Mouse (Mus musculus): ENCODE measurements at regions not wholly inside any gene's neighbourhood (a gene's known extent, or its start where the extent isn't known, plus 50 kb on each side); places are given as distances from the start of the nearest gene placed in this dataset.

DNA sequence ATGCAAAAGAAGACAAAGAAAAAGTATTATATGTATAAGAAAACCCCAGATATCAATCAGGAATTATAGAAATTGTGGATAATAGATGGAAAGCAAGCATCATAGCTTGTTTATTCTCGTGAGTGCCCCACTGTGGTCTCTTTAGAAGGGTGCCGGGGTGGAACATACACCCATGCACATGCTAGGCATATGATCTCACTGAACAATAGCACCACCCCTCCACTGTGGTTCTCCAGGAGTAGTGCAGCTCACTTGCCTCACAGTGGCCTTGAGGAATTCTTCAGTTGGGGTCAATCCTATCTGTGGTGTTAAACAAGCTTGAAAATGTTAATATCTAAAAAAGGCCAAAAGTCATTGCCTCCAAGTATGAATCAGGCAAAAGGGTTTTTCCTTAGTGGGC lies 72.2 kb upstream of the Synm start:
- Histone ChIP-seq H3K9ac (ENCODE audit: insufficient read depth, low read depth, low read length, poor library complexity, severe bottlenecking) (no peak overlapping the region), H3K27ac (ENCODE audit: insufficient read depth, low read depth, low read length, poor library complexity, severe bottlenecking) (no peak overlapping the region), H3K36me3 (ENCODE audit: control insufficient read depth, insufficient read depth, low read length, poor library complexity, severe bottlenecking) (no peaks in the 10 kb centered on the region), H3K4me1 (ENCODE audit: control insufficient read depth in 2 of 2, insufficient read depth in 2 of 2, low read length in 2 of 2, poor library complexity in 1 of 2) (no peaks in the 10 kb centered on the region), H3K9me3 (ENCODE audit: control insufficient read depth, insufficient read depth, low read depth, low read length) (no peaks in the 10 kb centered on the region), H3K4me3 (ENCODE audit: insufficient read depth in 1 of 2, low read depth in 1 of 2, low read length in 2 of 2, poor library complexity in 1 of 2, severe bottlenecking in 1 of 2) (no peak overlapping the region)
- TF ChIP-seq HCFC1 (IDR thresholded peaks at IDR 0.05; ENCODE audit: borderline replicate concordance, insufficient read depth, low read length) = no peak
- no peak for TF ChIP-seq CHD2 (IDR thresholded peaks at IDR 0.05; ENCODE audit: low read depth, low read length)
- in situ Hi-C loops (cut with MboI; ENCODE audit: low sequenced_read_pairs in 2 of 2, unreplicated experiment in 2 of 2) = no loop called here
- DNase-seq (ENCODE audit: low read depth, low spot score) = no peak

DNA sequence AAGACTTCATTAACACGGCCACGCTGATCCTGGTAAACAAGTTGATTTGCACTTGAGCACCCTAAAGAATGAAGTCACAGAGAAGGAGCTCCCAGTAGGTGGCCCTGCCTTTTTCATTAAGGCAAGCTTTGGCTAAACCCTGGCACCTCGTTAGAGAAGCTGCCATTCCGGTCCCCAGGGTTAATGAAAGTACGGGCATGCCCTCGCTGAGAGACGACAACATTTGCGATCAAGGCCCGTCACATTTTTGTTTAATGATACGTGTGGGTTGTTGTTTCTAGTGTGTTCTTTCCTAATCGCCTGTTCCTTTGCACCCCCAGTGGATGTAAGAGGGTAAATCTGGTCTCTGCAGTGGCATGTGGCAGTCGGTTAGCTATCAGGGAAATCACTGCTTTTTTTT lies 67.8 kb upstream of the Synm start:
- in situ Hi-C loops (cut with MboI; ENCODE audit: low sequenced_read_pairs in 2 of 2, unreplicated experiment in 2 of 2) = no loop called here
- TF ChIP-seq HCFC1 (IDR thresholded peaks at IDR 0.05; ENCODE audit: borderline replicate concordance, insufficient read depth, low read length) (no peak), ZC3H11A (IDR thresholded peaks at IDR 0.05; ENCODE audit: borderline replicate concordance, low read depth, low read length) (no peak), ZNF384 (IDR thresholded peaks at IDR 0.05; ENCODE audit: low read depth, low read length) (no peak), MAFK (IDR thresholded peaks at IDR 0.05; ENCODE audit: insufficient read depth, low read depth, low read length) (no peak)
- H3K9me3 ChIP-seq (ENCODE audit: control insufficient read depth, insufficient read depth, low read depth, low read length) = no peaks in the 10 kb centered on the region

DNA sequence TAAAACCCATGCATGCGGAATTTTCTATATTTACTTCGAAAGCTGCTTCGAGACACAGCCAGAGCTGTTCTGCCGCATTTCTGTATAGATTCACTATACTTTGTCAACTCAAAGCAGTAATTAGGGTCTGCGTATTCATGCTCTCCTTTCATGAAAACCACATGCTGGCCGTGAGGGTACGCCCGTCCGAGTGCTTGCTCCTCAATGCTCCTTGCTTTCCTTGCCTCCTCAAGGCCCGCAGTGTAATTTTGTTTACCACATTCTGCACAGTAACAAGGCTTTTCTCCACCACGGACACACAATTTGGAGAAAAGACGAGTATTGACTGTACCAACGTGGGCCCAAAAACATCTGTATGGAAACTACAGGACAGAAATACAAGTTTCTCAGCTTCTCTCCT lies 67.4 kb upstream of the Synm start:
- Histone ChIP-seq H3K9me3 (ENCODE audit: control insufficient read depth, insufficient read depth, low read depth, low read length) (no peaks in the 10 kb centered on the region), H3K9ac (ENCODE audit: insufficient read depth, low read depth, low read length, poor library complexity, severe bottlenecking) (no peak overlapping the region), H3K27ac (ENCODE audit: insufficient read depth, low read depth, low read length, poor library complexity, severe bottlenecking) (no peak overlapping the region), H3K36me3 (ENCODE audit: control insufficient read depth, insufficient read depth, low read length, poor library complexity, severe bottlenecking) (no peaks in the 10 kb centered on the region), H3K4me1 (ENCODE audit: control insufficient read depth in 2 of 2, insufficient read depth in 2 of 2, low read length in 2 of 2, poor library complexity in 1 of 2) (no peaks in the 10 kb centered on the region), H3K4me3 (ENCODE audit: insufficient read depth in 1 of 2, low read depth in 1 of 2, low read length in 2 of 2, poor library complexity in 1 of 2, severe bottlenecking in 1 of 2) (no peak overlapping the region)
- in situ Hi-C loops (cut with MboI; ENCODE audit: low sequenced_read_pairs in 2 of 2, unreplicated experiment in 2 of 2) = no loop called here
- TF ChIP-seq ZC3H11A (IDR thresholded peaks at IDR 0.05; ENCODE audit: borderline replicate concordance, low read depth, low read length) (no peak), CHD2 (IDR thresholded peaks at IDR 0.05; ENCODE audit: low read depth, low read length) (no peak), MAFK (IDR thresholded peaks at IDR 0.05; ENCODE audit: insufficient read depth, low read depth, low read length) (no peak), HCFC1 (IDR thresholded peaks at IDR 0.05; ENCODE audit: borderline replicate concordance, insufficient read depth, low read length) (no peak), ZNF384 (IDR thresholded peaks at IDR 0.05; ENCODE audit: low read depth, low read length) (no peak)
- DNase-seq (ENCODE audit: low read depth, low spot score) = no peak

More for the DNA sequence above, 67.8 kb upstream of the Synm start:
- no peak for DNase-seq (ENCODE audit: low read depth, low spot score)
- Histone ChIP-seq H3K4me1 (ENCODE audit: control insufficient read depth in 2 of 2, insufficient read depth in 2 of 2, low read length in 2 of 2, poor library complexity in 1 of 2) (no peaks in the 10 kb centered on the region), H3K4me3 (ENCODE audit: insufficient read depth in 1 of 2, low read depth in 1 of 2, low read length in 2 of 2, poor library complexity in 1 of 2, severe bottlenecking in 1 of 2) (no peak overlapping the region), H3K36me3 (ENCODE audit: control insufficient read depth, insufficient read depth, low read length, poor library complexity, severe bottlenecking) (no peaks in the 10 kb centered on the region), H3K27ac (ENCODE audit: insufficient read depth, low read depth, low read length, poor library complexity, severe bottlenecking) (no peak overlapping the region), H3K9ac (ENCODE audit: insufficient read depth, low read depth, low read length, poor library complexity, severe bottlenecking) (no peak overlapping the region)

DNA sequence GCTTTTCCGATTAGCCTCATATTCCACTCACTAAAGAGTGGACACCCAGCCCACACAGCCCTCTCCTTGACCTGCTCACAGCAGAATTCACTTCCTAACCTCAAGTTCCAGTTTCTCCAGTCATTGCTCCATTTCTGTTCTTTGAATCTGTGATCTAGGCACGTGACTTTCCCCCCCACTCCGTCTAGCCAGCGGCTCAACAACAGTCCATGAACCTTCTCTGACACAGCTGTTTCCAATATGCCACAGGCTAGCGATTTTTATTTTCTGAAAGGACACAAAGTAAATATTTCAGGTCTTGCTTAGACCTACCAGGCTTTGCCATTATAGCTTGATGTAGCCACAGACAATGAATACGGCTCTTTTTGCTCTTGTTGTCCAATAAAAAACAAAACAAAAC lies 66.8 kb upstream of the Synm start:
- in situ Hi-C loops (cut with MboI; ENCODE audit: low sequenced_read_pairs in 2 of 2, unreplicated experiment in 2 of 2) = no loop called here
- Histone ChIP-seq H3K36me3 (ENCODE audit: control insufficient read depth, insufficient read depth, low read length, poor library complexity, severe bottlenecking) (no peaks in the 10 kb centered on the region), H3K9ac (ENCODE audit: insufficient read depth, low read depth, low read length, poor library complexity, severe bottlenecking) (no peak overlapping the region), H3K4me3 (ENCODE audit: insufficient read depth in 1 of 2, low read depth in 1 of 2, low read length in 2 of 2, poor library complexity in 1 of 2, severe bottlenecking in 1 of 2) (no peak overlapping the region), H3K27ac (ENCODE audit: insufficient read depth, low read depth, low read length, poor library complexity, severe bottlenecking) (no peak overlapping the region), H3K9me3 (ENCODE audit: control insufficient read depth, insufficient read depth, low read depth, low read length) (no peaks in the 10 kb centered on the region), H3K4me1 (ENCODE audit: control insufficient read depth in 2 of 2, insufficient read depth in 2 of 2, low read length in 2 of 2, poor library complexity in 1 of 2) (no peaks in the 10 kb centered on the region)
- TF ChIP-seq HCFC1 (IDR thresholded peaks at IDR 0.05; ENCODE audit: borderline replicate concordance, insufficient read depth, low read length) (no peak), CHD2 (IDR thresholded peaks at IDR 0.05; ENCODE audit: low read depth, low read length) (no peak), ZNF384 (IDR thresholded peaks at IDR 0.05; ENCODE audit: low read depth, low read length) (no peak), ZC3H11A (IDR thresholded peaks at IDR 0.05; ENCODE audit: borderline replicate concordance, low read depth, low read length) (no peak), MAFK (IDR thresholded peaks at IDR 0.05; ENCODE audit: insufficient read depth, low read depth, low read length) (no peak)
- DNase-seq (ENCODE audit: low read depth, low spot score) = no peak

DNA sequence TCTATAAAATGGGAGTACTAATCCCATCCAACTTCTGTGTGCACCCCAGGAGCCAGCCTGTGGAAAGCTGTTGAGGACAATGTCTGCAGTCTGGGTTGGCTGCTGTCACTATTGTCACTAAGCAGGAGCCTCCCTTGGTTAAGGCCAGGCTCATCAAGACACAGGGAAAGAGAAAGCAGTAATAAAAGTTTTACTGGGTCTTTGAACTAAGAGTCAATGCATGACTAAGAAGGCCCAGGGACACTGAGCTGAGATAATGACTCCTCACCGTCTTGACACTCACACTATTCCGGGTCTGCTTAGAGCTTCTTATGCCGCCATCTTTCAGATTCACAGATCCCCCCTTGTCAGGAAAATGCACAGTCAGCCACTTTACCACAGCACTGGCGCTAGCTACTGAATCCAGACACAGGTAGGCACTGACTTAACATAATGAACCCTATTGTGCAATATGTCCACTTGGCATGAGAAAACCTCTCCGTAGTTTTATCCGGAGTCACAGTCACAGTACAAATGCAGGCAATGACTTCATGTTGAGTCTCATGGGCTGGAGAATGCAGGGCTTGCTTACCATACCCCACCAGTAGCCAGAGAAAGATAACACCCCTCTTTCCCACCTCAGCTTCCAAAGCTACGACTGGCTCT lies 66.2 kb upstream of the Synm start:
- H3K9ac ChIP-seq (ENCODE audit: insufficient read depth, low read depth, low read length, poor library complexity, severe bottlenecking) = no peak overlapping the region
- H3K27ac ChIP-seq (ENCODE audit: insufficient read depth, low read depth, low read length, poor library complexity, severe bottlenecking) = no peak overlapping the region
- in situ Hi-C loops (cut with MboI; ENCODE audit: low sequenced_read_pairs in 2 of 2, unreplicated experiment in 2 of 2) = no loop called here

More for the DNA sequence above, 66.2 kb upstream of the Synm start:
- H3K9me3 ChIP-seq (ENCODE audit: control insufficient read depth, insufficient read depth, low read depth, low read length) = no peaks in the 10 kb centered on the region
- H3K4me1 ChIP-seq (ENCODE audit: control insufficient read depth in 2 of 2, insufficient read depth in 2 of 2, low read length in 2 of 2, poor library complexity in 1 of 2) = no peaks in the 10 kb centered on the region
- no peak for DNase-seq (ENCODE audit: low read depth, low spot score)
- no peak overlapping the region for H3K4me3 ChIP-seq (ENCODE audit: insufficient read depth in 1 of 2, low read depth in 1 of 2, low read length in 2 of 2, poor library complexity in 1 of 2, severe bottlenecking in 1 of 2)
- TF ChIP-seq MAFK (IDR thresholded peaks at IDR 0.05; ENCODE audit: insufficient read depth, low read depth, low read length) (no peak), ZC3H11A (IDR thresholded peaks at IDR 0.05; ENCODE audit: borderline replicate concordance, low read depth, low read length) (no peak), CHD2 (IDR thresholded peaks at IDR 0.05; ENCODE audit: low read depth, low read length) (no peak), ZNF384 (IDR thresholded peaks at IDR 0.05; ENCODE audit: low read depth, low read length) (no peak), HCFC1 (IDR thresholded peaks at IDR 0.05; ENCODE audit: borderline replicate concordance, insufficient read depth, low read length) (no peak)
- H3K36me3 ChIP-seq (ENCODE audit: control insufficient read depth, insufficient read depth, low read length, poor library complexity, severe bottlenecking) = no peaks in the 10 kb centered on the region

All from ES-E14 (cell line).